Mouse (Mus musculus) natural killer cell, adult 2 months (primary cell): ENCODE measurements around the gene Mst1.

ENCODE experiments used
- DNase-seq, 2 experiments: peaks; one replicate each; pipeline ENCODE4 v3.0.0; 2022; ENCODE audit warnings: low spot score in 2 of 2

Mst1 gene

GRCm38 (mm10) chr9:108129042-108129948 is 49.1 kb downstream of the Mst1 start:
- DNase-seq, result no peak

DNA sequence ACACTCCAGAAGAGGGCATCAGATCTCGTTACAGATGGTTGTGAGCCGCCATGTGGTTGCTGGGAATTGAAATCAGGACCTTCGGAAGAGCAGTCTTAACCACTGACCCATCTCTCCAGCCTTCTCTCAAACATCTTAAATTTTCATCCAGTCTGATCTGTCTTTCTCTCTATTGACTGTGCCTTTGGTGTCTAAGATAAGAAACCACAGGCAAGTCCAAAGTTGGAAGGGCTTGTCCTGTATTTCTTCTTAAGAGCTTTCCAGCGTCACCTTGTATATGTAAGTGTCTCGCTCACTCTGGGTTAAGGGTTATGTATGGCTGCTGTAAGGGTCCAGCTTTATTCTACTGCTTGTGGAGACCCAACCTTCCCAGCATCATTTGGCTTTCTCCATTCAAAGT is 51.3 kb downstream of the Mst1 start:
- DNase-seq, result no peak

GRCm38 (mm10) chr9:108132373-108132772 is 52.1 kb downstream of the Mst1 start:
- DNase-seq, result no peak

- DNase-seq, result no peak
These were observed 53.2 kb downstream of the Mst1 start for GRCm38 (mm10) chr9:108133478-108133877.
